Mouse (Mus musculus): ENCODE data around the gene Insl6.

Insl6 gene

GRCm38 (mm10) chr19:29325053-29325851 lies at the start of gene Insl6:
Insl6 (minus strand) TSS chr19:29325356.
- DNase-seq, result no peak

- no peak for DNase-seq
Observed at GRCm38 (mm10) chr19:29374947-29375346, 49.8 kb upstream of the Insl6 start.

- DNase-seq, result no peak
Observed at GRCm38 (mm10) chr19:29373438-29373837, 48.3 kb upstream of the Insl6 start.

GRCm38 (mm10) chr19:29372621-29373020 lies 47.5 kb upstream of the Insl6 start:
- no peak for DNase-seq

- DNase-seq, result no peak
Observed at GRCm38 (mm10) chr19:29372138-29372537, 47.0 kb upstream of the Insl6 start.

- DNase-seq, result no peak
Observed at GRCm38 (mm10) chr19:29371284-29372081, 46.3 kb upstream of the Insl6 start.

- no peak for DNase-seq
Observed at GRCm38 (mm10) chr19:29370545-29371283, 45.6 kb upstream of the Insl6 start.

GRCm38 (mm10) chr19:29370112-29370511 lies 45.0 kb upstream of the Insl6 start:
- no peak for DNase-seq

GRCm38 (mm10) chr19:29368671-29369309 lies 43.6 kb upstream of the Insl6 start:
- no peak for DNase-seq

- DNase-seq, result no peak
Observed at GRCm38 (mm10) chr19:29368041-29368440, 42.9 kb upstream of the Insl6 start.

- peak; percentile 47 for DNase-seq
Observed at GRCm38 (mm10) chr19:29366969-29367622, 41.9 kb upstream of the Insl6 start, which contains the start of the genes Plgrkt and Cd274. Plgrkt (minus strand) TSS chr19:29367390. Cd274 (plus strand) TSS chr19:29367455.

- no peak for DNase-seq
Observed at GRCm38 (mm10) chr19:29366226-29366968, 41.2 kb upstream of the Insl6 start.

GRCm38 (mm10) chr19:29365105-29365504 lies 39.9 kb upstream of the Insl6 start:
- no peak for DNase-seq

GRCm38 (mm10) chr19:29364076-29364475 lies 38.9 kb upstream of the Insl6 start:
- no peak for DNase-seq

- no peak for DNase-seq
Observed at GRCm38 (mm10) chr19:29363557-29363956, 38.4 kb upstream of the Insl6 start.

- DNase-seq, result no peak
Observed at GRCm38 (mm10) chr19:29362173-29362930, 37.2 kb upstream of the Insl6 start.

- DNase-seq, result peak; percentile 96
Observed at GRCm38 (mm10) chr19:29361468-29362130, 36.4 kb upstream of the Insl6 start.

- no peak for DNase-seq
Observed at GRCm38 (mm10) chr19:29360251-29360650, 35.1 kb upstream of the Insl6 start.

- no peak for DNase-seq
Observed at GRCm38 (mm10) chr19:29356281-29356680, 31.1 kb upstream of the Insl6 start.
